ENCODE assay signal across 10 mouse cellular contexts in genomic region chr7:28277237-28277614, GRCm38 (mm10). TPM values are rescaled to one million over a fixed set of nuclear protein-coding genes. Genes with fewer than 3 reads are reported as not detected.
A peak's percentile ranks its signal among the peaks of the same experiment; 100 is the strongest.
DNase-seq lines count a peak whose midpoint lies in the region; ATAC-seq lines count a peak whose summit lies in the region.
"Had no signal": no experiment of that assay in that cellular context is flagged by ENCODE, and none has a peak within 500 bp of the region (broad histone marks: within the 10 kb centered on the region; RNA-seq: fewer than 3 reads in every experiment).

No protein-coding gene starts in this region.

- ATAC-seq in limb, embryonic 12.5 days (ENCODE audit: insufficient number of reproducible peaks, insufficient read depth, low FRiP score, low TSS enrichment, low read depth), result no peak
- 0 out of 2 replicates have a peak, but pooled peaks have one; percentile 13 for ATAC-seq in embryonic facial prominence, embryonic 12.5 days (ENCODE audit: insufficient number of reproducible peaks, insufficient read depth, low FRiP score, low TSS enrichment)
- no peak for ATAC-seq in hindbrain, embryonic 14.5 days (ENCODE audit: low FRiP score)
- peak; percentile 43; the same call in 1 of the 2 replicates for ATAC-seq in midbrain, embryonic 13.5 days

- no peak overlapping the region for H3K9ac ChIP-seq in limb, embryonic 12.5 days (replicated peaks)
- H3K9ac ChIP-seq in embryonic facial prominence, embryonic 12.5 days, result no peak overlapping the region
- H3K9ac ChIP-seq in hindbrain, embryonic 14.5 days, result no peak overlapping the region
- no peak overlapping the region for H3K9ac ChIP-seq in midbrain, embryonic 13.5 days (replicated peaks)

- H3K36me3 ChIP-seq in limb, embryonic 12.5 days, result peaks cover 11% of the 10 kb centered on the region
- H3K36me3 ChIP-seq in limb, embryonic 10.5 days, result peaks cover 16% of the 10 kb centered on the region
- H3K36me3 ChIP-seq in embryonic facial prominence, embryonic 12.5 days, result peaks cover 20% of the 10 kb centered on the region
- peaks cover 17% of the 10 kb centered on the region for H3K36me3 ChIP-seq in hindbrain, embryonic 14.5 days (replicated peaks; ENCODE audit: control insufficient read depth, insufficient read depth)
- peaks cover 17% of the 10 kb centered on the region for H3K36me3 ChIP-seq in midbrain, embryonic 13.5 days

- peaks cover 6% of the 10 kb centered on the region for H3K4me1 ChIP-seq in limb, embryonic 12.5 days (replicated peaks)
- peaks cover 7% of the 10 kb centered on the region for H3K4me1 ChIP-seq in limb, embryonic 10.5 days
- peaks cover 8% of the 10 kb centered on the region; the same call in 1 of the 2 replicates for H3K4me1 ChIP-seq in embryonic facial prominence, embryonic 12.5 days
- peaks cover 18% of the 10 kb centered on the region for H3K4me1 ChIP-seq in hindbrain, embryonic 14.5 days (replicated peaks; ENCODE audit: control insufficient read depth, insufficient read depth, low read length)
- H3K4me1 ChIP-seq in midbrain, embryonic 13.5 days (replicated peaks), result peaks cover 20% of the 10 kb centered on the region

- no peak for DNase-seq in limb, embryonic 10.5 days (ENCODE audit: low spot score)
- no peak for DNase-seq in hindbrain, embryonic 14.5 days (ENCODE audit: low spot score)
- no peak for DNase-seq in ovary, postnatal 14 days (ENCODE audit: low spot score)
- DNase-seq in kidney, adult 8-10 months, result no peak
- DNase-seq in frontal cortex, postnatal 10 days (ENCODE audit: low spot score in 2 of 2), result no peak

- no peaks in the 10 kb centered on the region for H3K27me3 ChIP-seq in limb, embryonic 12.5 days
- H3K27me3 ChIP-seq in limb, embryonic 10.5 days (ENCODE audit: low read depth, poor library complexity, severe bottlenecking), result no peaks in the 10 kb centered on the region
- H3K27me3 ChIP-seq in embryonic facial prominence, embryonic 12.5 days, result no peaks in the 10 kb centered on the region
- H3K27me3 ChIP-seq in hindbrain, embryonic 14.5 days (ENCODE audit: control insufficient read depth, insufficient read depth, low read length), result no peaks in the 10 kb centered on the region
- no peaks in the 10 kb centered on the region for H3K27me3 ChIP-seq in midbrain, embryonic 13.5 days

- no peaks in the 10 kb centered on the region for H3K9me3 ChIP-seq in limb, embryonic 12.5 days
- H3K9me3 ChIP-seq in limb, embryonic 10.5 days (replicated peaks), result no peaks in the 10 kb centered on the region
- no peaks in the 10 kb centered on the region for H3K9me3 ChIP-seq in embryonic facial prominence, embryonic 12.5 days
- no peaks in the 10 kb centered on the region for H3K9me3 ChIP-seq in hindbrain, embryonic 14.5 days (ENCODE audit: control insufficient read depth, low read length)
- no peaks in the 10 kb centered on the region for H3K9me3 ChIP-seq in midbrain, embryonic 13.5 days

- 61% methylated on average over 8 of the region's 8 CpGs for WGBS in limb, embryonic 12.5 days
- WGBS in limb, embryonic 10.5 days, result 58% methylated on average over 8 of the region's 8 CpGs
- WGBS in embryonic facial prominence, embryonic 12.5 days, result 58% methylated on average over 8 of the region's 8 CpGs
- WGBS in hindbrain, embryonic 14.5 days, result 55% methylated on average over 8 of the region's 8 CpGs
- WGBS in midbrain, embryonic 13.5 days, result 53% methylated on average over 8 of the region's 8 CpGs

- H3K4me3 ChIP-seq in limb, embryonic 12.5 days (replicated peaks), result peak overlapping the region; percentile 65; the same call in 1 of the 2 replicates
- H3K4me3 ChIP-seq in limb, embryonic 10.5 days, result no peak overlapping the region
- H3K4me3 ChIP-seq in embryonic facial prominence, embryonic 12.5 days, result no peak overlapping the region
- H3K4me3 ChIP-seq in hindbrain, embryonic 14.5 days (replicated peaks; ENCODE audit: low read length), result peak overlapping the region; percentile 73; the same call in 1 of the 2 replicates
- no peak overlapping the region; the same call in 1 of the 2 replicates for H3K4me3 ChIP-seq in midbrain, embryonic 13.5 days (replicated peaks)

- no peak overlapping the region for H3K4me2 ChIP-seq in limb, embryonic 12.5 days
- H3K4me2 ChIP-seq in embryonic facial prominence, embryonic 12.5 days (replicated peaks), result no peak overlapping the region
- H3K4me2 ChIP-seq in hindbrain, embryonic 14.5 days (replicated peaks), result no peak overlapping the region
- H3K4me2 ChIP-seq in midbrain, embryonic 13.5 days (replicated peaks), result no peak overlapping the region

- H3K27ac ChIP-seq in limb, embryonic 12.5 days, result no peak overlapping the region
- no peak overlapping the region for H3K27ac ChIP-seq in limb, embryonic 10.5 days
- H3K27ac ChIP-seq in embryonic facial prominence, embryonic 12.5 days, result no peak overlapping the region
- no peak overlapping the region for H3K27ac ChIP-seq in hindbrain, embryonic 14.5 days
- no peak overlapping the region for H3K27ac ChIP-seq in midbrain, embryonic 13.5 days
- H3K27ac ChIP-seq: macrophage had no signal

RNA-seq across cellular contexts. Expression of gene Eid2b, which starts 0.3 kb away (rescaled TPM):
- polyA plus RNA-seq in limb, embryonic 12.5 days (2016; fragmentation: Nextera tagmentation; extraction: Ambion mirVana), result 17.6 and 18.5 TPM in 2 replicates
- 7.6 and 11.2 TPM in 2 replicates for polyA plus RNA-seq in limb, embryonic 10.5 days (2016; fragmentation: Nextera tagmentation; extraction: Ambion mirVana)
- 19.2 and 19.5 TPM in 2 replicates for polyA plus RNA-seq in embryonic facial prominence, embryonic 12.5 days (2016; fragmentation: Nextera tagmentation; extraction: Ambion mirVana)
- 33.8 and 35.2 TPM in 2 replicates for polyA plus RNA-seq in hindbrain, embryonic 14.5 days (2014; fragmentation: Nextera tagmentation; extraction: Ambion mirVana)
- polyA plus RNA-seq in midbrain, embryonic 13.5 days (2015; fragmentation: Nextera tagmentation; extraction: Ambion mirVana), result 36.7 and 41.4 TPM in 2 replicates

RNA-seq across cellular contexts. Expression of gene Eid2, which starts 9.5 kb away (rescaled TPM):
- polyA plus RNA-seq in limb, embryonic 12.5 days (2016; fragmentation: Nextera tagmentation; extraction: Ambion mirVana), result 5.4 and 18.9 TPM in 2 replicates
- polyA plus RNA-seq in limb, embryonic 10.5 days (2016; fragmentation: Nextera tagmentation; extraction: Ambion mirVana), result 2.9 and 3.9 TPM in 2 replicates
- 10.3 and 18.2 TPM in 2 replicates for polyA plus RNA-seq in embryonic facial prominence, embryonic 12.5 days (2016; fragmentation: Nextera tagmentation; extraction: Ambion mirVana)
- polyA plus RNA-seq in hindbrain, embryonic 14.5 days (2014; fragmentation: Nextera tagmentation; extraction: Ambion mirVana), result 8.8 and 11.3 TPM in 2 replicates
- polyA plus RNA-seq in midbrain, embryonic 13.5 days (2015; fragmentation: Nextera tagmentation; extraction: Ambion mirVana), result 3.8 and 4.3 TPM in 2 replicates

RNA-seq across cellular contexts. Expression of gene Selenov, which starts 13.8 kb away (rescaled TPM):
- polyA plus RNA-seq in limb, embryonic 12.5 days (2016; fragmentation: Nextera tagmentation; extraction: Ambion mirVana), result not detected in 2 replicates
- polyA plus RNA-seq in limb, embryonic 10.5 days (2016; fragmentation: Nextera tagmentation; extraction: Ambion mirVana), result not detected in 2 replicates
- polyA plus RNA-seq in embryonic facial prominence, embryonic 12.5 days (2016; fragmentation: Nextera tagmentation; extraction: Ambion mirVana), result not detected in 2 replicates
- polyA plus RNA-seq in hindbrain, embryonic 14.5 days (2014; fragmentation: Nextera tagmentation; extraction: Ambion mirVana), result 0.74 and 0.91 TPM in 2 replicates
- polyA plus RNA-seq in midbrain, embryonic 13.5 days (2015; fragmentation: Nextera tagmentation; extraction: Ambion mirVana), result 0.44 and 1.00 TPM in 2 replicates
- polyA plus RNA-seq: activated CD4-positive, CD25-positive, alpha-beta regulatory T cell, adult 4 months; macrophage had no signal

RNA-seq across cellular contexts. Expression of gene Dll3, which starts 24.8 kb away (rescaled TPM):
- 3.5 and 3.7 TPM in 2 replicates for polyA plus RNA-seq in limb, embryonic 12.5 days (2016; fragmentation: Nextera tagmentation; extraction: Ambion mirVana)
- polyA plus RNA-seq in limb, embryonic 10.5 days (2016; fragmentation: Nextera tagmentation; extraction: Ambion mirVana), result 0.56 and 2.3 TPM in 2 replicates
- 3.5 and 3.7 TPM in 2 replicates for polyA plus RNA-seq in embryonic facial prominence, embryonic 12.5 days (2016; fragmentation: Nextera tagmentation; extraction: Ambion mirVana)
- 19.1 and 21.0 TPM in 2 replicates for polyA plus RNA-seq in hindbrain, embryonic 14.5 days (2014; fragmentation: Nextera tagmentation; extraction: Ambion mirVana)
- 29.3 and 41.5 TPM in 2 replicates for polyA plus RNA-seq in midbrain, embryonic 13.5 days (2015; fragmentation: Nextera tagmentation; extraction: Ambion mirVana)
- polyA plus RNA-seq: macrophage had no signal

RNA-seq across cellular contexts. Expression of gene Timm50, which starts 34.6 kb away (rescaled TPM):
- polyA plus RNA-seq in limb, embryonic 12.5 days (2016; fragmentation: Nextera tagmentation; extraction: Ambion mirVana), result 166 and 169 TPM in 2 replicates
- 223 and 243 TPM in 2 replicates for polyA plus RNA-seq in limb, embryonic 10.5 days (2016; fragmentation: Nextera tagmentation; extraction: Ambion mirVana)
- 162 and 170 TPM in 2 replicates for polyA plus RNA-seq in embryonic facial prominence, embryonic 12.5 days (2016; fragmentation: Nextera tagmentation; extraction: Ambion mirVana)
- 125 and 137 TPM in 2 replicates for polyA plus RNA-seq in hindbrain, embryonic 14.5 days (2014; fragmentation: Nextera tagmentation; extraction: Ambion mirVana)
- 153 TPM in 2 replicates for polyA plus RNA-seq in midbrain, embryonic 13.5 days (2015; fragmentation: Nextera tagmentation; extraction: Ambion mirVana)

Comparison
In these comparisons a context has a peak if more than half of its experiments do, and no peak if none do; other contexts are left out.
1. H3K4me3 ChIP-seq: peak in limb, embryonic 12.5 days (single experiment) and hindbrain, embryonic 14.5 days (single experiment); none in limb, embryonic 10.5 days (single experiment), embryonic facial prominence, embryonic 12.5 days (single experiment) and midbrain, embryonic 13.5 days (single experiment).
2. ATAC-seq: peak in embryonic facial prominence, embryonic 12.5 days (single experiment) and midbrain, embryonic 13.5 days (single experiment); none in limb, embryonic 12.5 days (single experiment) and hindbrain, embryonic 14.5 days (single experiment).